Mouse (Mus musculus) forebrain, embryonic 11.5 days (tissue): ENCODE measurements around the gene Wdr24. TPM values are rescaled to one million over a fixed set of nuclear protein-coding genes. Genes with fewer than 3 reads are reported as not detected.

ENCODE experiments used
- ATAC-seq: fragments of 200-750 bp; cut with Nextera tagmentation; replicated peaks from 2 replicates; pipeline ENCODE4 v1.8.0; 2017; ENCODE audit warnings: moderate TSS enrichment; ENCODE audit not compliant: low FRiP score
- DNase-seq: peaks from one replicate; pipeline ENCODE4 v3.0.0-alpha.2; 2017; ENCODE audit warnings: low spot score
- H3K27ac ChIP-seq: fragments of 300-500 bp; sonication (generic); 2 replicates; pipeline ENCODE4 v1.5.1; 2014; ENCODE audit warnings: low read depth, low read length
- H3K27me3 ChIP-seq: fragments of 300-500 bp; sonication (generic); 2 replicates; pipeline ENCODE4 v1.6.1; 2014; ENCODE audit warnings: mild to moderate bottlenecking, low read length, mixed read lengths; ENCODE audit not compliant: control insufficient read depth, insufficient read depth
- H3K36me3 ChIP-seq: fragments of 300-500 bp; sonication (generic); 2 replicates; pipeline ENCODE4 v1.6.1; 2014; ENCODE audit warnings: mild to moderate bottlenecking, low read length, moderate library complexity, mixed read lengths; ENCODE audit not compliant: control insufficient read depth, insufficient read depth
- H3K4me1 ChIP-seq: fragments of 300-500 bp; sonication (generic); replicated peaks from 2 replicates; pipeline ENCODE4 v1.6.1; 2014; ENCODE audit warnings: low read length, mixed read lengths; ENCODE audit not compliant: control insufficient read depth, insufficient read depth
- H3K4me2 ChIP-seq: fragments of 300-500 bp; sonication (generic); 2 replicates; pipeline ENCODE4 v1.6.1; 2014; ENCODE audit warnings: low read depth, mild to moderate bottlenecking, low read length, moderate library complexity, mixed read lengths; ENCODE audit not compliant: severe bottlenecking
- H3K4me3 ChIP-seq: fragments of 300-500 bp; sonication (generic); 2 replicates; pipeline ENCODE4 v1.5.1; 2014; ENCODE audit warnings: low read depth, low read length
- H3K9ac ChIP-seq: fragments of 300-500 bp; sonication (generic); 2 replicates; pipeline ENCODE4 v1.6.1; 2014; ENCODE audit warnings: low read length
- H3K9me3 ChIP-seq: fragments of 300-500 bp; sonication (generic); 2 replicates; pipeline ENCODE4 v1.6.1; 2016; ENCODE audit warnings: low read length, mixed read lengths; ENCODE audit not compliant: control insufficient read depth
- WGBS: fragments of 180-500 bp; shearing (Covaris S2); extraction: QIAGEN DNeasy Blood & Tissue Kit; methylation state at CpG from one replicate; pipeline ENCODE4 v1.1.7; 2014; 5-methylcytosine and 5-hydroxymethylcytosine counted together
- polyA plus RNA-seq: library from polyadenylated mRNA; unstranded; fragments of >200 nt; fragmentation: Nextera tagmentation; extraction: Ambion mirVana; gene quantifications from 2 replicates; pipeline ENCODE4 v1.2.1, GENCODE M21; 2014

Gene Wdr24
- polyA plus RNA-seq, 1 experiment from 2014 or later, result 28.4 TPM

DNA sequence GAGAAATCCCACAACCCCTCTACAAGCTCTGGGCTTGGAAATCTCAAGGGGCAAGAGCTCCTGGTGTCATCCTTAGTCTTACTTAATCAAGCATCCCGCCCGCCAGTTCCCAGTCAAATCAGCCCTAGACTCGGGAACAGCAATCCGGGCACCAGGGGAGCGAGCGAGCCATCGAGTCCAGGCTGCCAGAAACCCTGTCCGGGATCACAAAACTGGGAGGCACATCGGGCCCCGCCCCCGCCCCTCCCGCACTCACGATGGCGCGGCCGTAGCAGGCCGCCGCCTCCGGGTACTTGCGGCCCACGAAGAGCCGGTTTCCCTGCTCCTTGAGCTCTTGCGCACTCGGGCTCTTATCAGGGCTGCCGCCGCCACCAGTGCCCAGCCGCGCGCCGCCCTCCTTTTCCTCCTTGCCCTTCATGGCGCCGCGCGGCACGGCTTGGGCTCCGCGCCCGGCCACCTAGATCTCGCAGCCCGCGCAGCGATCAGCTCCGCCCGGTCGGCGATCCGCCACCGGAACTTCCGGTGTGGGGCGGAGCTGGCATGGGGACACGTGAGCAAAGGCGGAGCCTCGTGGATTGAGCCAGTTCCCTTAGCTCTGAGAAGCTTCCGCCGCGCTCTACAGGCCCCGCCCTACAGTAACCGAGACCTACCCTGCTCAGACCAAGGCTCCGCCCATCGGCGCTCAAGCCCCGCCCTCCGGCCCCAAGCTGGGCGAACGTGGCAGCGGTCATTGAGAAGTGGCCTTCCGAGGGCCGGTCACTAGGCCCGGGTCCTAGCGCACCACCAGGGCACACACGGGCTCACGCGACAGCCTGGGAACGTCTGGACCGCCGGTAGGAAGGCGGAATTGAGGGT lies 9.2 kb downstream of the Wdr24 start:
- Histone ChIP-seq H3K4me1 (peaks cover 49% of the 10 kb centered on the region), H3K27ac (peak overlapping the region; percentile 96), H3K9ac (peak overlapping the region; percentile 87), H3K4me3 (peak overlapping the region; percentile 83), H3K27me3 (no peaks in the 10 kb centered on the region), H3K4me2 (peak overlapping the region; percentile 95), H3K9me3 (no peaks in the 10 kb centered on the region), H3K36me3 (peaks cover 9% of the 10 kb centered on the region; the same call in 1 of the 2 replicates)
- ATAC-seq, result peak; percentile 89
- WGBS, result under 1% methylated on average over 71 of the region's 77 CpGs
- DNase-seq, result peak; percentile 99

DNA sequence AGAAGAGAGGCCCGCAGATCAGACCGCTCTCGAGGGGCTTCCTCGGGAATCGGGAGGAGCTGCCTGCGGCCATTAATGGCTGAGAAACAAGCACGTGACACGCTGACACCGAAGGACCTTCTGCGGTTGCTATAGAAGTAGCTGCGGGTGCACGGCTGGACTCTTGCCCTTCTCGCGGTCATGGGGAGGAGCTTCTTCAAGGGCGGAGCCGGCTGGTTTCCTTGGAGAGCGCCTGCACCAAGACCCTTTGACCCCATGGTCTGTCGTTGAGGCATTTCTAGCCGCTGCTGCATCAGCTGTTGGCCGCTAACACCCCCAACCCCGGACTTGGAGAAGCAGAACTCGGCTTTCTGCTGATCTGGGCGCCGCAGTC lies 9.8 kb downstream of the Wdr24 start, which contains the start of gene Stub1:
TSS of gene Stub1 (minus strand) at position 114 of the 373 bp plus-strand sequence.
- peaks cover 47% of the 10 kb centered on the region for H3K4me1 ChIP-seq
- peaks cover 9% of the 10 kb centered on the region; the same call in 1 of the 2 replicates for H3K36me3 ChIP-seq
- H3K4me2 ChIP-seq, result peak within 1 kb of the TSS; percentile 95
- peak within 1 kb of the TSS; percentile 87 for H3K9ac ChIP-seq
- no peaks in the 10 kb centered on the region for H3K27me3 ChIP-seq
- 1% methylated on average over 24 of the region's 24 CpGs for WGBS
- H3K4me3 ChIP-seq, result peak within 1 kb of the TSS; percentile 83
- peak within 1 kb of the TSS; percentile 96 for H3K27ac ChIP-seq
- no peak for DNase-seq
- peak; percentile 59 for ATAC-seq
- H3K9me3 ChIP-seq, result no peaks in the 10 kb centered on the region

DNA sequence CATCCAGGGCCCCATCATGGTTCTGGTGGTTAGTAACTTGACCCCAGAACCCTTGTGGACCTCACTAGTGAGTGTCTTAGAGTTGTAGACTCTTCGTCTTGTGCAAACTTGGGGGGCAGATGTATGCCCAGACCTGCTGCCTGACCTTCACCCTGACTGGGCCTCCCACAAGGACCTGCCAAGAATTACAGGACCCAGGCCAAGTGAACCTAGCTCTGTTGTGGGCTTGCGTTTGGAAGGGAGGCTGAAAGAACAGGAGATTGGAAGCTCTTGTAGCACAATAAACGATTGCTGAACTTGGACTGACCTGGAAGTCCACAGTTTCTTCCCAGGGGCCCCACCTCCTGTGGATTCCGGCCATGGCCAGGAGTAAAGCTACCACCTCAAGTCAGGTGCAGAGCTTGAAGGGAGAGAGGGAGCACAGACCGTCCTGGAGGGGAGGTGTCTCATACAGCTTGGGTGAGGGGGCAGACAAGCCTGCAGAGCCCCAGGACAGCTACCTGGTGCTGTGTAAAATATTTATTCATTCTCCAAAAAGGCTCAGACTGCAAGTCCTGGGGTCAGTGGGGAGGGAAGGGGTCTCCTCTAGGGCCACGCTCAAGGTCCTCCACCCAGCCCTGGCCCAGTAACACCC lies 10.7 kb downstream of the Wdr24 start:
- H3K4me1 ChIP-seq, result peaks cover 45% of the 10 kb centered on the region
- peaks cover 9% of the 10 kb centered on the region; the same call in 1 of the 2 replicates for H3K36me3 ChIP-seq
- peak overlapping the region; percentile 95 for H3K4me2 ChIP-seq
- DNase-seq, result peak; percentile 52
- WGBS, result 60% methylated on average over 6 of the region's 6 CpGs
- H3K27ac ChIP-seq, result no peak overlapping the region; the same call in 1 of the 2 replicates
- H3K27me3 ChIP-seq, result no peaks in the 10 kb centered on the region
- ATAC-seq, result no peak
- H3K4me3 ChIP-seq, result peak overlapping the region; percentile 83
- H3K9me3 ChIP-seq, result no peaks in the 10 kb centered on the region
- peak overlapping the region; percentile 78 for H3K9ac ChIP-seq

DNA sequence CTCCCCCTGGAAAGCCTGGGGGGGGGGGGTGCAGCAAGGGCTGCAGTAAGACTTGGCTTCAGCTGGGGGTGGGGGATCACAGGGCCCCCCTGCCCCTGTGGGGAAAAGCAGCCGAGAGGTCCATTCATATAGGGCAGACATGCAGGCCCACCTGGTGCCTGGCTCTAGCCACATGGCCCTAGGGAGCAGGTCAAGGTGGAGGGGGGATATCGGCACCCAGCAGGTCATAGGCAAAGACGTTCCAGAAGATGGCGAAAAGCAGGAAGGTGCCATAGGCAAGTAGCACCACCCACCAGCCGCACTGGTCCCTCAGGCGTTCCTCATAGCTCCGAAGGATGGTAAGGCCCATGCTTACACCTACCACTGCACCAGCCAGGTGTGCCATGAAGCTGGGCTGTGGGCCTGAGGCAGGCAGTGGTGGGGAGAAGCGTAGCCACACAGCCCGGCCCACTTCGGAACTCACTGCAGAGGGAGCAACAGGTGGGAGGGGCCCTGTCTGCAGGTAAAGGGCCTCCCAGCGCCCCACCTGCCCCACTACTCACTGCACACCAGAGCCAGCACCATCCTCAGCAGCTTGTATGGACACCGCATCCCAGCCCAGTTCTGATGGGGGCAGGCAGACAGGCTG lies 11.3 kb downstream of the Wdr24 start:
- WGBS, result 91% methylated on average over 12 of the region's 12 CpGs
- DNase-seq (peak; percentile 56), ATAC-seq (no peak)
- H3K9ac ChIP-seq, result peak overlapping the region; percentile 78
- H3K4me1 ChIP-seq, result peaks cover 40% of the 10 kb centered on the region
- peak overlapping the region; percentile 83 for H3K4me3 ChIP-seq
- H3K9me3 ChIP-seq, result no peaks in the 10 kb centered on the region
- H3K27ac ChIP-seq, result no peak overlapping the region
- no peaks in the 10 kb centered on the region for H3K27me3 ChIP-seq
- H3K36me3 ChIP-seq, result peaks cover 11% of the 10 kb centered on the region; the same call in 1 of the 2 replicates
- H3K4me2 ChIP-seq, result peak overlapping the region; percentile 95; the same call in 1 of the 2 replicates

DNA sequence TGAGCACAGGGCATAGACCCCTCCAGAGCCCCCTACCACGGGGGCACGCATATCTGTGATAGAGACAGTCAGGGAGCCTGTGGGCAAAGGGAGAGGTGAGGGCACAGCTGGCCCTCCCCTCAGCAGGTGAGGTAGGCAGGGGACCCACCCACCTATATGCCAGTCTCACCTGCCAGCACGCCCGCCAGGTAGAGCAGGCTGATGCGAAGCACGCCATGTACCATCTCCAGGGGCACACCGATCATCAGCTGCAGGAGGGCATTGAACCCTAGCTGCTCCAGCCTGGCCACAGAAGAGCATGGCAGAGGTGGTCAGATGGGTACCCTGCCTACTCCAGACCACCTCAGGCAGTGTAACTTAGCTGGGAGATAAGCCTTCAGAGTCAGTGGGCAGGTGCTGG lies 11.9 kb downstream of the Wdr24 start:
- H3K4me3 ChIP-seq, result no peak overlapping the region
- H3K4me1 ChIP-seq, result peaks cover 36% of the 10 kb centered on the region
- no peak overlapping the region for H3K9ac ChIP-seq
- H3K27ac ChIP-seq, result no peak overlapping the region
- no peak for ATAC-seq
- H3K36me3 ChIP-seq, result peaks cover 13% of the 10 kb centered on the region; the same call in 1 of the 2 replicates
- no peaks in the 10 kb centered on the region for H3K9me3 ChIP-seq
- WGBS, result 96% methylated on average over 7 of the region's 7 CpGs
- DNase-seq, result no peak
- no peak overlapping the region for H3K4me2 ChIP-seq
- H3K27me3 ChIP-seq, result no peaks in the 10 kb centered on the region

DNA sequence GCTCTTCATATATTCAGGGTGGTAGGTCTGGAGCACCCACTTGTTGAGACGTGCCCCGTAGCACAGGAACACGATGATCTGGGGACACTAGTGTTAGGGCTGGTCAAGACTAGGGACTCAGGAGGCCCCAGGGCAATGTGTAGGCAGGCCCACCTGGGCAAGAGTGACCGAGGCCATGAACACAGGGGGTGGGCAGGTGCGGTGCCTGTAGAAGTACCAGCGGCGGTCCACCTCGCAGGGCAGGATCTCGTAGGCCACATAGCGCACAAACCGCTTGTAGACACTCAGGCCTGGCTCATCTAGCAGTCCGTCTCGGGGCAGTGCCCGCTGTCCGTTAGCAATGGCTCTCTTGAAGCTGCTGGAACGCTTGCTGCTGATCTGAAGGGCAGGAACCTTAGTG lies 12.4 kb downstream of the Wdr24 start:
- peaks cover 9% of the 10 kb centered on the region; the same call in 1 of the 2 replicates for H3K36me3 ChIP-seq
- no peak overlapping the region for H3K4me2 ChIP-seq
- no peak overlapping the region for H3K4me3 ChIP-seq
- no peaks in the 10 kb centered on the region for H3K27me3 ChIP-seq
- H3K9me3 ChIP-seq, result no peaks in the 10 kb centered on the region
- peak; percentile 59 for DNase-seq
- WGBS, result 92% methylated on average over 16 of the region's 16 CpGs
- ATAC-seq, result no peak
- H3K4me1 ChIP-seq, result peaks cover 36% of the 10 kb centered on the region
- no peak overlapping the region for H3K27ac ChIP-seq
- no peak overlapping the region for H3K9ac ChIP-seq

DNA sequence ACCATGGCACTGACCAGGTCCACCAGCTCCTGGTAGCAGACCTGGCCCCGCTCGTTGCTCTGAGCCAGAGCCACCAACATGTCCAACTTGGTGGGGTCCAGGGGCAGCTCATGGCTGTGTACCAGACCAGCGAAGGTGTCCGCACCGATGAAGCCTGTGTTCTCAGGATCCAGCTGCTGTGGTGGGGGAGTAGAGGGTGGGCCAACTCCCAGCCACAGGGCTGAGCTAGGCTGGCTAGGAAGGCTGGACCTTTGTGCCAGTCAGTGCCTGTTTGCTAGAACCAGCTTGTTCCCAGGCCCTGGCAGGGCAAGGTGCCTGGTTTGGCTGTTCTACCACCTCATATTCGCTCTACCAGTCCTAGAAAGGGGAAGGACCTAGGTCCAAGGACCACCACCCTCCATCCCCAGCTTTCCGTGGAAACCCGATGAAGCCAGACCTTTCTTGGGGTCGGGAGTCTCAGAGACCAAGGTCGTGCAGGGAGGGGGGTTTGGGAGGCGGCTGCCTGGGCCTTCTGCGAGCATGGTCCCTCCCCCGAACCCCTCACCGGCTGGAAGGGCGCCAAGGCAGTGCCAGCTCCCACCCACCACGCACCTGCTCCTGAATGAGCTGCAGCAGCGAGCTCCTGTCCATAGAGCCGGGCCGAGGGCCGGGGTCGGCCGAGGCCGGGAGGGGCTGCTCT lies 13.1 kb downstream of the Wdr24 start:
- H3K4me2 ChIP-seq, result peak overlapping the region; percentile 79
- peaks cover 11% of the 10 kb centered on the region for H3K36me3 ChIP-seq
- WGBS, result 23% methylated on average over 23 of the region's 23 CpGs
- peaks cover 33% of the 10 kb centered on the region for H3K4me1 ChIP-seq
- peak overlapping the region; percentile 58 for H3K9ac ChIP-seq
- peak overlapping the region; percentile 30 for H3K4me3 ChIP-seq
- H3K27ac ChIP-seq, result peak overlapping the region; percentile 50
- ATAC-seq (no peak), DNase-seq (peak; percentile 63)
- no peaks in the 10 kb centered on the region for H3K27me3 ChIP-seq
- no peaks in the 10 kb centered on the region for H3K9me3 ChIP-seq

DNA sequence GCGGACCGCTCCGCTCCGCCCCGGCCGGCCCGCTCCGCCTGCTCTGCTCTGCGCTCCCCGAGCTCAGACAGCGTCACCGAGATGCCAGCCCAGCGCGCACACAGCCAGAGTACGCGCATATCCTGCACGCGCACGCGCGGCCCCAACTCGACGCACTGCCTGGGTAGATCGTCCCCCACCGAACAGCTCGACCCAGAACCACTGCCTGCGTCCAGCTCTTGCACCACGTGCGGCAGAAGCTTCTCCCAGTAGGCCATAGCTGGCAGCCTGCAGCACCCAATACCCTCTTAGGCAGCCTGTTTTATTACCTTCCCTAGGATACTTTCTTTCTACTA lies 13.6 kb downstream of the Wdr24 start, which contains the start of gene Rhbdl1:
TSS of gene Rhbdl1 (minus strand) at position 220 of the 335 bp plus-strand sequence.
- peaks cover 28% of the 10 kb centered on the region for H3K4me1 ChIP-seq
- no peaks in the 10 kb centered on the region for H3K9me3 ChIP-seq
- peak within 1 kb of the TSS; percentile 30 for H3K4me3 ChIP-seq
- peak within 1 kb of the TSS; percentile 50 for H3K27ac ChIP-seq
- peak within 1 kb of the TSS; percentile 58 for H3K9ac ChIP-seq
- DNase-seq (peak; percentile 81), ATAC-seq (peak; percentile 16; the same call in 1 of the 2 replicates)
- H3K27me3 ChIP-seq, result no peaks in the 10 kb centered on the region
- peaks cover 15% of the 10 kb centered on the region for H3K36me3 ChIP-seq
- peak within 1 kb of the TSS; percentile 79 for H3K4me2 ChIP-seq
- WGBS, result 2% methylated on average over 29 of the region's 29 CpGs
